Mouse (Mus musculus) ES-E14 (cell line): ENCODE measurements at regions not wholly inside any gene's neighbourhood (a gene's known extent, or its start where the extent isn't known, plus 50 kb on each side); places are given as distances from the start of the nearest gene placed in this dataset.

ENCODE experiments used
- DNase-seq: peaks from one replicate; pipeline ENCODE4 v3.0.0-alpha.2; 2013; ENCODE audit warnings: low read depth, low spot score
- H3K27ac ChIP-seq: 2 replicates; pipeline ENCODE4 v1.5.1; 2012; ENCODE audit warnings: low read depth, mild to moderate bottlenecking, low read length, moderate library complexity, mixed read lengths; ENCODE audit not compliant: poor library complexity, insufficient read depth, severe bottlenecking
- H3K36me3 ChIP-seq: 2 replicates; pipeline ENCODE4 v1.6.1; 2012; ENCODE audit warnings: mild to moderate bottlenecking, low read length, moderate library complexity, mixed read lengths; ENCODE audit not compliant: control insufficient read depth, poor library complexity, insufficient read depth, severe bottlenecking
- H3K4me1 ChIP-seq, 2 experiments: fragments of 150-350 bp in 1 of 2; sonication (generic) in 1 of 2; 2 replicates each; pipeline ENCODE4 v1.6.1; 2012; ENCODE audit warnings: low read length in 2 of 2, mild to moderate bottlenecking in 1 of 2, mixed read lengths in 1 of 2; ENCODE audit not compliant: control insufficient read depth in 2 of 2, insufficient read depth in 2 of 2, poor library complexity in 1 of 2
- H3K4me3 ChIP-seq, 2 experiments: fragments of 150-350 bp in 1 of 2; sonication (generic) in 1 of 2; 2 replicates each; pipeline ENCODE4 v1.5.1; 2012; ENCODE audit warnings: low read length in 2 of 2, low read depth in 1 of 2, mild to moderate bottlenecking in 1 of 2, mixed read lengths in 1 of 2; ENCODE audit not compliant: insufficient read depth in 1 of 2, poor library complexity in 1 of 2, severe bottlenecking in 1 of 2
- H3K9ac ChIP-seq: 2 replicates; pipeline ENCODE4 v1.6.1; 2012; ENCODE audit warnings: low read depth, mild to moderate bottlenecking, low read length, mixed read lengths; ENCODE audit not compliant: poor library complexity, insufficient read depth, severe bottlenecking
- H3K9me3 ChIP-seq: fragments of 150-350 bp; sonication (generic); 2 replicates; pipeline ENCODE4 v1.6.1; 2012; ENCODE audit warnings: low read depth, mild to moderate bottlenecking, low read length; ENCODE audit not compliant: control insufficient read depth, insufficient read depth
- CHD2 ChIP-seq: IDR thresholded peaks from 2 replicates; pipeline ENCODE4 v1.6.1; 2014; ENCODE audit warnings: mild to moderate bottlenecking, low read depth, low read length, inconsistent platforms
- HCFC1 ChIP-seq: IDR thresholded peaks from 2 replicates; pipeline ENCODE4 v1.6.1; 2012; ENCODE audit warnings: low read length, inconsistent platforms, borderline replicate concordance; ENCODE audit not compliant: insufficient read depth
- MAFK ChIP-seq: IDR thresholded peaks from 2 replicates; pipeline ENCODE4 v1.6.1; 2014; ENCODE audit warnings: mild to moderate bottlenecking, low read depth, low read length, inconsistent platforms; ENCODE audit not compliant: insufficient read depth
- ZC3H11A ChIP-seq: IDR thresholded peaks from 2 replicates; pipeline ENCODE4 v1.6.1; 2012; ENCODE audit warnings: low read depth, mild to moderate bottlenecking, inconsistent platforms, low read length, borderline replicate concordance
- ZNF384 ChIP-seq: IDR thresholded peaks from 2 replicates; pipeline ENCODE4 v1.6.1; 2012; ENCODE audit warnings: low read depth, low read length, inconsistent platforms
- in situ Hi-C, 2 experiments: fragments of 600-800 bp; cut with MboI; formaldehyde crosslinking; loops; one replicate each; pipeline ENCODE4 v1.15.1; 2025; ENCODE audit warnings: low sequenced_read_pairs in 2 of 2, inconsistent platforms in 1 of 2; ENCODE audit not compliant: unreplicated experiment in 2 of 2

DNA sequence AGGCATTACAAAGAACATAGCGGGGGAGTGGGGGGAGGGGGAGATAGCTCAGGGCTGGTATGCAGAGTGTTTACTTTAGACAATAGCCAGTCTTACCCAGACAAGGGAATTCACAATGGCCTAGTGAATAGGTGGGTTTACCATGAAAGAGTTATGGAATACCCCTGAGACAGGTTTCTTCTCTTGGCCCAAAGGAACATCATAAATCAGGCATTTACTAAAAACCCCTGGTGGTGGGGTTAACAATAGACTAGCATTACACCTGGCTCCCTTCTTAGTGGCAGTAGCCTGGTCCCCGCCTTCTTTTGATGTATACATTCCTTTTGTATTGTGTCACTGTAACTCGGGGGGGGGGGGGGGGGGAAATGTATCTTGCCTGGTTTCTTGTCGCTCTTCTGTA lies 696.8 kb upstream of the Gm10801 start:
- Histone ChIP-seq H3K4me3 (no peak overlapping the region), H3K9me3 (no peaks in the 10 kb centered on the region), H3K4me1 (peaks cover 4 to 10% of the 10 kb centered on the region in 2 experiments; a peak in 3 of 4 replicates), H3K9ac (no peak overlapping the region), H3K36me3 (no peaks in the 10 kb centered on the region), H3K27ac (no peak overlapping the region; the same call in 1 of the 2 replicates)
- TF ChIP-seq MAFK, result no peak
- TF ChIP-seq HCFC1, result no peak
- in situ Hi-C loops, result no loop called here
- DNase-seq, result peak; percentile 15

DNA sequence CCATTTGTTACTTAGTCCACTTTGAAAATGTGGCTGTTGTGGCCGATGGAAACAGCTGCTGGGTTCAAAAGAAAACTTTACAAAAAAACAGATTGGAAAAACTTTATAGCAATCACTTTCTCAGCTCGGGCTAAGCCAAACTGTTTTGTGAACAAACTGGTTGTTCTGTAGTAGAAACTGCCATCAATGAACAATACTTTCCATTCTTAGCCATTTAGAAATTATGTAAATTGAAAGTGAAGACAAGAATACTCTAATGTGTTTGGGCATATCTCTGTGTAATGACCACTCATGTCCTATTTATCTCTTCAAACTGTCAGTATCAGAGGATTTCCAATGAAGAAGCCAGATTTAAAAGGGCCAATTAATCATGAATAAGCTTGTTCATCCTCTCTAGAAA lies 686.6 kb upstream of the Gm10801 start:
- no peaks in the 10 kb centered on the region for H3K4me1 ChIP-seq
- H3K9ac ChIP-seq, result no peak overlapping the region
- H3K9me3 ChIP-seq, result no peaks in the 10 kb centered on the region
- in situ Hi-C loops, result no loop called here
- DNase-seq, result no peak
- H3K27ac ChIP-seq, result no peak overlapping the region; the same call in 1 of the 2 replicates
- H3K36me3 ChIP-seq, result no peaks in the 10 kb centered on the region
- TF ChIP-seq MAFK (no peak), CHD2 (no peak), ZC3H11A (no peak), ZNF384 (no peak), HCFC1 (no peak)
- no peak overlapping the region for H3K4me3 ChIP-seq

DNA sequence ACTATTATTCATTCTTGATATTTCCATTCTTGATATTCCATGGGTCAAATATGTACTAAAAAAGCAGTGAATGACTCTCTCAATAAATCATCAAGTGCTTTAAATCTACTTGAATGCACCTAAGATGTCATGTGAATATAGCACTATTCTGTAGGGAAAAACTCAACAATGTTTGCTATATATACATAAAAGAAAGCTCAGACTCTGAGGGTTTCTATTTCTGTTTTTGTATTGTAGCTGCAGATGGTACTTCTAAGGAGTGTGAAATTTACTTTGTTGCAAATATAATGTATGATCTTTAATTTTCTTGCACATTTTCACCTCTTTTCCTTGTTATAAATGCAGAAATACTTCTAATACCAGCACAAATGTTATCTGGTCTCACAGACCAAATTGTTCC lies 671.4 kb upstream of the Gm10801 start:
- no peaks in the 10 kb centered on the region for H3K4me1 ChIP-seq
- no peak for DNase-seq
- no peak overlapping the region for H3K9ac ChIP-seq
- no peak overlapping the region for H3K4me3 ChIP-seq
- H3K9me3 ChIP-seq, result no peaks in the 10 kb centered on the region
- TF ChIP-seq ZNF384 (no peak), HCFC1 (no peak), MAFK (no peak), CHD2 (no peak), ZC3H11A (no peak)
- no peaks in the 10 kb centered on the region for H3K36me3 ChIP-seq
- in situ Hi-C loops, result no loop called here
- H3K27ac ChIP-seq, result no peak overlapping the region

DNA sequence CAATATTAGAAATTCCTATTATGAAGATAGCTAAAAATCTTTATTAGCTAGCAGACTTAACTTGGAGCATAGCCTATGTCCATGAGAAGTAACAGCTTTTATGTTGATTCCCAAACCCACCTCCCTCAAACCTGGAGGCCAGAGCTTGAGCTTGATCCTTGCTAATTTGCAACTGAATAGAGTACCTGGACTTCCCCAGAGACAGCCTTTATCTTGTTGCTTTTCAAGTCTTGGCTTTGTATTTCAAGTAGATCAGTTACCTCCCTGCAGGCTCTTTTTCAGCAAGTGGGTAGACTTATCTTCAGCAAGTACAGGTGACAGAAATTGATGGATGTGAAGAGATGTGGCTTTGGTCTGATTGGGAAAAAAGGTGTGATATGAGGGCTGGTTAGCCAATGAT lies 630.1 kb upstream of the Gm10801 start:
- in situ Hi-C loops, result no loop called here
- TF ChIP-seq ZNF384 (no peak), ZC3H11A (no peak), HCFC1 (no peak), CHD2 (no peak), MAFK (no peak)
- no peak for DNase-seq
- Histone ChIP-seq H3K4me1 (no peaks in the 10 kb centered on the region), H3K9ac (no peak overlapping the region), H3K4me3 (no peak overlapping the region), H3K36me3 (no peaks in the 10 kb centered on the region), H3K27ac (no peak overlapping the region), H3K9me3 (no peaks in the 10 kb centered on the region)

DNA sequence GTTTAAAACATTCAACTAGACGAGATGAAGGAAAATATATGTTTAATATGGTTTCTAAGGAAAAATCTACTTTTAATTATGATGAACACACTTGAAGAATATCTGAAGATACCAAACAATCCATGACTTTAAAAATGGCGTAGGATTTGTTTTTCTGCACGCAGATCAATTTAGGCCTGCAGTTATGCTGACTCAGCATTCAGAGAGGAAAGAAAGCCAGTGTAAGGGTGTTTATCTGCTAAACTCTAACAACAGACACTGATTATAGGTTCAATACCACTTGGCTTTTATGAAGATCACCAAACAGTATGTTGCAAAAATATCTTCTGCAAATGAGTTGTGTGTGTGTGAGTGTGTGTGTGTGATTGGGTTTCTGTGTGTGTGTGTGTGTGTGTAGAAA lies 623.3 kb upstream of the Gm10801 start:
- in situ Hi-C loops, result no loop called here
- H3K4me3 ChIP-seq, result no peak overlapping the region
- no peak overlapping the region for H3K9ac ChIP-seq
- H3K9me3 ChIP-seq, result no peaks in the 10 kb centered on the region
- TF ChIP-seq MAFK (peak; percentile 96), HCFC1 (no peak)
- H3K36me3 ChIP-seq, result no peaks in the 10 kb centered on the region
- no peak for DNase-seq
- no peaks in the 10 kb centered on the region for H3K4me1 ChIP-seq
- H3K27ac ChIP-seq, result no peak overlapping the region
